Mouse (Mus musculus): ENCODE data around the gene Tubgcp2.

Gene Tubgcp2

GRCm38 (mm10) chr7:139984505-139984904 lies 52.0 kb downstream of the Tubgcp2 start:
- no peak for DNase-seq (ENCODE audit: extremely low read depth, low read depth, low spot score)

- no peak for DNase-seq (ENCODE audit: extremely low read depth, low read depth, low spot score)
Observed at GRCm38 (mm10) chr7:139982058-139982457, 54.4 kb downstream of the Tubgcp2 start.

- DNase-seq (ENCODE audit: extremely low read depth, low read depth, low spot score): no peak
Observed at GRCm38 (mm10) chr7:139980778-139981177, 55.7 kb downstream of the Tubgcp2 start.

GRCm38 (mm10) chr7:139979011-139979719 lies 57.3 kb downstream of the Tubgcp2 start:
- no peak for DNase-seq (ENCODE audit: extremely low read depth, low read depth, low spot score)

- no peak for DNase-seq (ENCODE audit: extremely low read depth, low read depth, low spot score)
Observed at GRCm38 (mm10) chr7:139978278-139978892, 58.1 kb downstream of the Tubgcp2 start, which contains the start of gene 6430531B16Rik. TSS of gene 6430531B16Rik (minus strand) at chr7:139978755.

- DNase-seq (ENCODE audit: extremely low read depth, low read depth, low spot score): no peak
Observed at GRCm38 (mm10) chr7:139975471-139975870, 61.0 kb downstream of the Tubgcp2 start.

- no peak for DNase-seq (ENCODE audit: extremely low read depth, low read depth, low spot score)
Observed at GRCm38 (mm10) chr7:139974307-139974706, 62.2 kb downstream of the Tubgcp2 start.

GRCm38 (mm10) chr7:139972923-139973331 lies 63.5 kb downstream of the Tubgcp2 start:
- no peak for DNase-seq (ENCODE audit: extremely low read depth, low read depth, low spot score)

GRCm38 (mm10) chr7:139971436-139971835 lies 65.0 kb downstream of the Tubgcp2 start:
- DNase-seq (ENCODE audit: extremely low read depth, low read depth, low spot score): no peak

- DNase-seq (ENCODE audit: extremely low read depth, low read depth, low spot score): no peak
Observed at GRCm38 (mm10) chr7:139970979-139971378, 65.5 kb downstream of the Tubgcp2 start.

- no peak for DNase-seq (ENCODE audit: extremely low read depth, low read depth, low spot score)
Observed at GRCm38 (mm10) chr7:139970216-139970919, 66.1 kb downstream of the Tubgcp2 start.

- DNase-seq (ENCODE audit: extremely low read depth, low read depth, low spot score): no peak
Observed at GRCm38 (mm10) chr7:139969348-139970130, 66.9 kb downstream of the Tubgcp2 start.

- DNase-seq (ENCODE audit: extremely low read depth, low read depth, low spot score): no peak
Observed at GRCm38 (mm10) chr7:139968428-139968827, 68.0 kb downstream of the Tubgcp2 start.

GRCm38 (mm10) chr7:139967175-139967574 lies 69.3 kb downstream of the Tubgcp2 start:
- DNase-seq (ENCODE audit: extremely low read depth, low read depth, low spot score): no peak

GRCm38 (mm10) chr7:139963814-139964213 lies 72.7 kb downstream of the Tubgcp2 start:
- DNase-seq (ENCODE audit: extremely low read depth, low read depth, low spot score): no peak

- no peak for DNase-seq (ENCODE audit: extremely low read depth, low read depth, low spot score)
Observed at GRCm38 (mm10) chr7:139961141-139961540, 75.3 kb downstream of the Tubgcp2 start.

GRCm38 (mm10) chr7:139957958-139958357 lies 78.5 kb downstream of the Tubgcp2 start:
- DNase-seq (ENCODE audit: extremely low read depth, low read depth, low spot score): no peak

- DNase-seq (ENCODE audit: extremely low read depth, low read depth, low spot score): no peak
Observed at GRCm38 (mm10) chr7:139957437-139957836, 79.0 kb downstream of the Tubgcp2 start.

- DNase-seq (ENCODE audit: extremely low read depth, low read depth, low spot score): no peak
Observed at GRCm38 (mm10) chr7:139956658-139957057, 79.8 kb downstream of the Tubgcp2 start.

GRCm38 (mm10) chr7:139955505-139955904 lies 81.0 kb downstream of the Tubgcp2 start:
- DNase-seq (ENCODE audit: extremely low read depth, low read depth, low spot score): no peak

GRCm38 (mm10) chr7:139951991-139952633 lies 84.4 kb downstream of the Tubgcp2 start:
- DNase-seq (ENCODE audit: extremely low read depth, low read depth, low spot score): no peak
